Mouse (Mus musculus): ENCODE results near the gene Ccdc142. TPM values are rescaled to one million over a fixed set of nuclear protein-coding genes. Genes with fewer than 3 reads are reported as not detected.

Gene Ccdc142
- 0.71 and 0.80 TPM in 2 replicates for polyA plus RNA-seq (2015; fragmentation: Nextera tagmentation; extraction: Ambion mirVana)

GRCm38 (mm10) chr6:83101316-83101687 lies at the start of gene Ccdc142, which contains the start of gene Gm42688:
Ccdc142 (plus strand) TSS chr6:83101601.
Gm42688 (plus strand) TSS chr6:83101617.

GRCm38 (mm10) chr6:83054074-83054851 lies 47.1 kb upstream of the Ccdc142 start, which contains the start of gene Aup1:
Aup1 (plus strand) TSS chr6:83054521.

GRCm38 (mm10) chr6:83054871-83055431 lies 46.5 kb upstream of the Ccdc142 start, which contains the start of gene Htra2:
Htra2 (minus strand) TSS chr6:83055273.

GRCm38 (mm10) chr6:83057790-83058189 lies 43.6 kb upstream of the Ccdc142 start, which contains the start of gene Dqx1:
Dqx1 (plus strand) TSS chr6:83057844.

GRCm38 (mm10) chr6:83070247-83070310 lies 31.3 kb upstream of the Ccdc142 start, which contains the start of gene Tlx2:
Tlx2 (minus strand) TSS chr6:83070293.

GRCm38 (mm10) chr6:83077630-83078323 lies 23.6 kb upstream of the Ccdc142 start, which contains the start of gene Pcgf1:
Pcgf1 (plus strand) TSS chr6:83077869.

GRCm38 (mm10) chr6:83086121-83087035 lies 15.0 kb upstream of the Ccdc142 start, which contains the start of gene Lbx2:
Lbx2 (plus strand) TSS chr6:83086367.

GRCm38 (mm10) chr6:83108762-83109668 lies 7.6 kb downstream of the Ccdc142 start, which contains the start of gene Mrpl53:
Mrpl53 (plus strand) TSS chr6:83109040.

GRCm38 (mm10) chr6:83115011-83115671 lies 13.7 kb downstream of the Ccdc142 start, which contains the start of gene Mogs:
Mogs (plus strand) TSS chr6:83115496.

GRCm38 (mm10) chr6:83120930-83121862 lies 19.8 kb downstream of the Ccdc142 start, which contains the start of gene Wbp1:
Wbp1 (minus strand) TSS chr6:83121559.

GRCm38 (mm10) chr6:83125331-83125730 lies 23.9 kb downstream of the Ccdc142 start, which contains the start of gene Ino80b:
Ino80b (minus strand) TSS chr6:83125431.

GRCm38 (mm10) chr6:83134951-83135513 lies 33.6 kb downstream of the Ccdc142 start, which contains the start of gene Rtkn:
Rtkn (plus strand) TSS chr6:83135463.

GRCm38 (mm10) chr6:83156259-83156684 lies 54.9 kb downstream of the Ccdc142 start, which contains the start of the genes Wdr54 and 1700003E16Rik:
Wdr54 (minus strand) TSS chr6:83156397.
1700003E16Rik (plus strand) TSS chr6:83156404.

MicroRNA genes within 50 kb of the gene (microRNA counts, 519-probe panel; counts per million panel counts)
- microRNA mmu-miR-3470a+mmu-miR-3470b: not detected

Small RNAs within 50 kb of the gene (microRNA-seq; reads per million reads assigned to microRNA genes)
- gene Mir3470a: not detected

Other genes starting within 250 kb of the Ccdc142 start
- gene Sema4f, start 161.8 kb upstream of the Ccdc142 start, polyA plus RNA-seq (2015; fragmentation: Nextera tagmentation; extraction: Ambion mirVana): 0.08 and 0.22 TPM in 2 replicates
- gene M1ap, start 154.7 kb upstream of the Ccdc142 start, polyA plus RNA-seq (2015; fragmentation: Nextera tagmentation; extraction: Ambion mirVana): 0.23 and 0.34 TPM in 2 replicates
- gene Dok1, start 68.1 kb upstream of the Ccdc142 start, polyA plus RNA-seq (2015; fragmentation: Nextera tagmentation; extraction: Ambion mirVana): 20.9 TPM in 2 replicates
- gene Loxl3, start 67.4 kb upstream of the Ccdc142 start, polyA plus RNA-seq (2015; fragmentation: Nextera tagmentation; extraction: Ambion mirVana): 9.6 and 9.8 TPM in 2 replicates
- 130 and 134 TPM in 2 replicates for gene Aup1, start 47.1 kb upstream of the Ccdc142 start, polyA plus RNA-seq (2015; fragmentation: Nextera tagmentation; extraction: Ambion mirVana)
- 66.1 and 69.7 TPM in 2 replicates for gene Htra2, start 46.3 kb upstream of the Ccdc142 start, polyA plus RNA-seq (2015; fragmentation: Nextera tagmentation; extraction: Ambion mirVana)
- 3.3 and 4.1 TPM in 2 replicates for gene Dqx1, start 43.8 kb upstream of the Ccdc142 start, polyA plus RNA-seq (2015; fragmentation: Nextera tagmentation; extraction: Ambion mirVana)
- gene Tlx2, start 31.3 kb upstream of the Ccdc142 start, polyA plus RNA-seq (2015; fragmentation: Nextera tagmentation; extraction: Ambion mirVana): 0.46 and 0.62 TPM in 2 replicates
- gene Pcgf1, start 23.7 kb upstream of the Ccdc142 start, polyA plus RNA-seq (2015; fragmentation: Nextera tagmentation; extraction: Ambion mirVana): 9.2 and 12.1 TPM in 2 replicates
- gene Lbx2, start 15.2 kb upstream of the Ccdc142 start, polyA plus RNA-seq (2015; fragmentation: Nextera tagmentation; extraction: Ambion mirVana): 0.21 TPM in 1 of 2 replicates, not detected in the other
- 0.82 and 1.1 TPM in 2 replicates for gene Gm42688, start within 50 bp of the Ccdc142 start, polyA plus RNA-seq (2015; fragmentation: Nextera tagmentation; extraction: Ambion mirVana)
- gene Mrpl53, start 7.4 kb downstream of the Ccdc142 start, polyA plus RNA-seq (2015; fragmentation: Nextera tagmentation; extraction: Ambion mirVana): 127 TPM in 2 replicates
- 18.7 and 21.6 TPM in 2 replicates for gene Mogs, start 13.9 kb downstream of the Ccdc142 start, polyA plus RNA-seq (2015; fragmentation: Nextera tagmentation; extraction: Ambion mirVana)
- 48.6 and 53.4 TPM in 2 replicates for gene Wbp1, start 20.0 kb downstream of the Ccdc142 start, polyA plus RNA-seq (2015; fragmentation: Nextera tagmentation; extraction: Ambion mirVana)
- gene Ino80b, start 23.8 kb downstream of the Ccdc142 start, polyA plus RNA-seq (2015; fragmentation: Nextera tagmentation; extraction: Ambion mirVana): 7.6 and 8.2 TPM in 2 replicates
- gene Rtkn, start 33.9 kb downstream of the Ccdc142 start, polyA plus RNA-seq (2015; fragmentation: Nextera tagmentation; extraction: Ambion mirVana): 7.2 and 9.3 TPM in 2 replicates
- gene Wdr54, start 54.8 kb downstream of the Ccdc142 start, polyA plus RNA-seq (2015; fragmentation: Nextera tagmentation; extraction: Ambion mirVana): 1.6 and 1.8 TPM in 2 replicates
- 0.51 and 0.66 TPM in 2 replicates for gene 1700003E16Rik, start 54.8 kb downstream of the Ccdc142 start, polyA plus RNA-seq (2015; fragmentation: Nextera tagmentation; extraction: Ambion mirVana)
- 62.5 and 72.3 TPM in 2 replicates for gene Dctn1, start 64.3 kb downstream of the Ccdc142 start, polyA plus RNA-seq (2015; fragmentation: Nextera tagmentation; extraction: Ambion mirVana)
- 0.17 TPM in 1 of 2 replicates, not detected in the other for gene Slc4a5, start 118.2 kb downstream of the Ccdc142 start, polyA plus RNA-seq (2015; fragmentation: Nextera tagmentation; extraction: Ambion mirVana)
- 26.2 and 28.9 TPM in 2 replicates for gene Mthfd2, start 224.3 kb downstream of the Ccdc142 start, polyA plus RNA-seq (2015; fragmentation: Nextera tagmentation; extraction: Ambion mirVana)
- 36.6 and 42.2 TPM in 2 replicates for gene Mob1a, start 224.4 kb downstream of the Ccdc142 start, polyA plus RNA-seq (2015; fragmentation: Nextera tagmentation; extraction: Ambion mirVana)
- gene Bola3, start 247.5 kb downstream of the Ccdc142 start, polyA plus RNA-seq (2015; fragmentation: Nextera tagmentation; extraction: Ambion mirVana): 134 and 157 TPM in 2 replicates

Data from urinary bladder, postnatal 0 days (tissue).